Mouse (Mus musculus): ENCODE data around the gene Tbc1d10a. TPM values are rescaled to one million over a fixed set of nuclear protein-coding genes. Genes with fewer than 3 reads are reported as not detected.

Gene Tbc1d10a
- total and polyA plus RNA-seq, 3 experiments = 23.0 to 27.4 TPM; not detected in 1

DNA sequence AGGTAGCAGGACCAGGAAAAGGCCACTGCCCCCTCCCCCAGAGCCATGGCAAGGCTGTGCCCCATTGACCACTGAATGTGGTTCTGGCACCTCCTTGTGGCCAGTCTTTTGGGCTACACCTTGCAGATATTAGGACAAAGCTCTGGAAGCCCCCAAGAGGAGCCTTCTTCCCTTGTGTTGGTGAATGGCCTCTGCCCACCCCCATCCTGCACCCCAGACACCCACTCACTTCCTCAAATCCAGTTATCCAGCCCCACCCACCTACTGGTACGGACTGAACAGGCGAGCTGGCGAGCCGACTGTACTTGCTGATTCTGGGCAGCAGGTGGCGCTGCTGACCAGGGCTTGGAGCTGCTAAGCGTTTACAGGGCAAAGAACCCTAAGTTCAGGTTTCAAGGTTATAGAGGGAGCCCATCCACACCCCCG lies 72.1 kb downstream of the Tbc1d10a start (continued):
- TF ChIP-seq MXI1 (IDR thresholded peaks at IDR 0.05; ENCODE audit: low read depth, low read length) (peak; percentile 57; the same call in 1 of the 2 replicates), TBP (IDR thresholded peaks at IDR 0.05; ENCODE audit: low read depth, low read length) (no peak)

DNA sequence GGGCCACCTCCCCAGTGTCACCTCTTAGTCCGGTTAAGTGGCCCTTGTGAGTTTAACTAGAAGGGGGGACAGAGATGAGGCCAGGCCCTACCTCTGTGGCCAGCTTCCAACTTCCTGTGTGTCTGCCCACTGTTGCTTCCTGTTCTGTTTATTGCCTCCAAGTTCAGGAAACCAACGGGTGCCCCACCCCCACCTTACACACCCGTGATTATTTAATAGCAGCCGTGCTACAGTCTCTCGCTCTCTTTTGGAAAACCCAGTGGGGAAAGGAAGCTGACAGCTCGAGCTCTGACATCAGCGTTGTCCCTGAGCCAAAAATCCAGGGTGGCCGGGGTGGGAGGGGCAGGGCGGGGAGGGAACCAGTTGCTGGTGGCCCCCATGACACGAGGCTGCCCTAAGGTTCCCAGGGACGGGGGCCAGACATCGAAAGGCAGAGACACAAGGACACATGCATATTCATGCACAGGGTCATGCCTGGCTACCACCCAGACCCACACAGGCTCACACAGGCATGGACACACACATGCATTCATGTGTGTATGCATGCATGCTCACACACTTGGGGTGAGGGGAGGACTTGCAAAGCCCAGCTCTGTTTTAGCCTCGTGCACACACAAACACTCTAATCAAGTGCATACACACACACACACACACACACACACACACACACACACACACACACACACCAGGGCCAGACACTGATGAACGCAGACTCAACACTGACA lies 74.0 kb downstream of the Tbc1d10a start:
- peaks cover 0 to 8% of the 10 kb centered on the region in 2 experiments; a peak in 2 of 4 replicates for H3K36me3 ChIP-seq (ENCODE audit: control insufficient read depth in 1 of 2, insufficient read depth in 2 of 2, low read length in 2 of 2)
- H3K27ac ChIP-seq (ENCODE audit: control insufficient read depth, low read depth, low read length) = peak overlapping the region; percentile 20
- no peaks in the 10 kb centered on the region for H3K79me2 ChIP-seq (ENCODE audit: control insufficient read depth, insufficient read depth, low read length, poor library complexity)
- TF ChIP-seq RAD21 (IDR thresholded peaks at IDR 0.05; ENCODE audit: low read depth, low read length) (no peak; the same call in 1 of the 2 replicates), ETS1 (IDR thresholded peaks at IDR 0.05; ENCODE audit: low read depth, low read length) (peak; percentile 38; the same call in 1 of the 2 replicates), MYC (IDR thresholded peaks at IDR 0.05; ENCODE audit: low read depth, low read length) (no peak; the same call in 1 of the 2 replicates), SIN3A (IDR thresholded peaks at IDR 0.05; ENCODE audit: low read length) (0 out of 2 replicates have a peak, but pooled peaks have one; percentile 32), UBTF (IDR thresholded peaks at IDR 0.05; ENCODE audit: borderline replicate concordance, insufficient read depth, low read depth, low read length) (no peak), POLR2AphosphoS5 (IDR thresholded peaks at IDR 0.05; ENCODE audit: borderline replicate concordance, low read depth, low read length) (no peak; the same call in 1 of the 2 replicates), CTCF (IDR thresholded peaks at IDR 0.05 in 2 of 3, conservative IDR thresholded peaks at IDR 0.05 in 1 of 3; ENCODE audit: control insufficient read depth in 1 of 3, insufficient read depth in 1 of 3, low read depth in 2 of 3, low read length in 3 of 3, poor library complexity in 1 of 3, severe bottlenecking in 1 of 3) (no peak; a peak in 1 of 6 replicates), MXI1 (IDR thresholded peaks at IDR 0.05; ENCODE audit: low read depth, low read length) (peak; percentile 78), USF2 (IDR thresholded peaks at IDR 0.05; ENCODE audit: borderline replicate concordance in 1 of 2, insufficient read depth in 1 of 2, low read depth in 1 of 2, low read length in 2 of 2) (no peak), ZMIZ1 (IDR thresholded peaks at IDR 0.05; ENCODE audit: low read depth, low read length) (peak; percentile 75; the same call in 1 of the 2 replicates), MAX (IDR thresholded peaks at IDR 0.05; ENCODE audit: low read length) (no peak; the same call in none of the 2 replicates), GATA1 (IDR thresholded peaks at IDR 0.05; ENCODE audit: low read depth, low read length) (no peak), MAFK (IDR thresholded peaks at IDR 0.05; ENCODE audit: borderline replicate concordance, low read depth, low read length) (no peak), SMC3 (IDR thresholded peaks at IDR 0.05; ENCODE audit: low read depth, low read length) (no peak), CHD2 (IDR thresholded peaks at IDR 0.05; ENCODE audit: low read length) (peak; percentile 19; the same call in 1 of the 2 replicates), TAL1 (IDR thresholded peaks at IDR 0.05; ENCODE audit: low read length) (no peak), MAZ (IDR thresholded peaks at IDR 0.05; ENCODE audit: low read depth, low read length) (peak; percentile 57), GABPA (IDR thresholded peaks at IDR 0.05; ENCODE audit: low read depth, low read length) (no peak), ZNF384 (IDR thresholded peaks at IDR 0.05; ENCODE audit: low read depth, low read length) (no peak), NELFE (IDR thresholded peaks at IDR 0.05; ENCODE audit: low read depth, low read length) (peak; percentile 44; the same call in 1 of the 2 replicates), EP300 (IDR thresholded peaks at IDR 0.05; ENCODE audit: low read depth in 1 of 2, low read length in 2 of 2) (peak; percentile 43 to 57; a peak in 3 of 4 replicates), TCF12 (IDR thresholded peaks at IDR 0.05; ENCODE audit: low read depth, low read length) (no peak), BHLHE40 (IDR thresholded peaks at IDR 0.05; ENCODE audit: borderline replicate concordance, low read depth, low read length) (0 out of 2 replicates have a peak, but pooled peaks have one; percentile 19), POLR2AphosphoS2 (IDR thresholded peaks at IDR 0.05; ENCODE audit: low read length) (no peak), ELF1 (IDR thresholded peaks at IDR 0.05; ENCODE audit: low read depth, low read length) (peak; percentile 50), MEF2A (IDR thresholded peaks at IDR 0.05; ENCODE audit: extremely low read depth, insufficient replicate concordance, low read depth, low read length, poor library complexity, severe bottlenecking) (0 out of 2 replicates have a peak, but pooled peaks have one; percentile 44), ZKSCAN1 (IDR thresholded peaks at IDR 0.05; ENCODE audit: low read depth, low read length) (no peak), MYB (IDR thresholded peaks at IDR 0.05; ENCODE audit: low read depth, low read length) (no peak), CHD1 (IDR thresholded peaks at IDR 0.05; ENCODE audit: low read depth, low read length) (0 out of 2 replicates have a peak, but pooled peaks have one; percentile 59), POLR2A (IDR thresholded peaks at IDR 0.05; ENCODE audit: control insufficient read depth in 1 of 2, insufficient read depth in 1 of 2, low read depth in 1 of 2, low read length in 2 of 2, poor library complexity in 1 of 2) (no peak), E2F4 (IDR thresholded peaks at IDR 0.05; ENCODE audit: borderline replicate concordance, low read depth, low read length) (no peak), JUND (IDR thresholded peaks at IDR 0.05; ENCODE audit: low read depth, low read length) (no peak)
- peak; percentile 83 for DNase-seq (ENCODE audit: low read depth, low spot score)
- H3K27me3 ChIP-seq (ENCODE audit: control insufficient read depth in 1 of 2, insufficient read depth in 2 of 2, low read length in 2 of 2) = no peaks in the 10 kb centered on the region
- peak overlapping the region; percentile 55 for H3K9ac ChIP-seq (ENCODE audit: control insufficient read depth, low read depth, low read length, poor library complexity, severe bottlenecking)
- peak overlapping the region; percentile 48 to 53 for H3K4me3 ChIP-seq (ENCODE audit: control insufficient read depth in 1 of 2, insufficient read depth in 1 of 2, low read depth in 2 of 2, low read length in 2 of 2)
- H3K4me1 ChIP-seq (ENCODE audit: control insufficient read depth in 1 of 2, insufficient read depth in 2 of 2, low read length in 2 of 2) = peaks cover 6 to 41% of the 10 kb centered on the region in 2 experiments
- H3K9me3 ChIP-seq (replicated peaks; ENCODE audit: insufficient read depth, low read length) = no peaks in the 10 kb centered on the region
